Mouse (Mus musculus): ENCODE measurements around the gene Akr1b7.

- TF ChIP-seq MAZ (IDR thresholded peaks at IDR 0.05; ENCODE audit: low read depth, low read length) (no peak), POLR2A (IDR thresholded peaks at IDR 0.05; ENCODE audit: low read depth, low read length) (no peak), ZKSCAN1 (IDR thresholded peaks at IDR 0.05; ENCODE audit: borderline replicate concordance, low read depth, low read length) (no peak), CHD2 (IDR thresholded peaks at IDR 0.05; ENCODE audit: low read length) (no peak), CTCF (conservative IDR thresholded peaks at IDR 0.05 in 1 of 2, IDR thresholded peaks at IDR 0.05 in 1 of 2; ENCODE audit: low read depth in 2 of 2, low read length in 2 of 2) (no peak), E2F4 (IDR thresholded peaks at IDR 0.05; ENCODE audit: insufficient replicate concordance, low read depth, low read length) (no peak), ZC3H11A (IDR thresholded peaks at IDR 0.05; ENCODE audit: low read depth, low read length) (no peak), POLR2AphosphoS2 (IDR thresholded peaks at IDR 0.05; ENCODE audit: low read depth, low read length) (no peak), UBTF (IDR thresholded peaks at IDR 0.05; ENCODE audit: low read depth, low read length) (no peak), MAX (IDR thresholded peaks at IDR 0.05; ENCODE audit: low read length) (no peak), USF1 (IDR thresholded peaks at IDR 0.05; ENCODE audit: low read depth, low read length) (no peak), TBP (conservative IDR thresholded peaks at IDR 0.05; ENCODE audit: low read depth, low read length) (no peak), RAD21 (IDR thresholded peaks at IDR 0.05; ENCODE audit: low read depth, low read length) (no peak), BHLHE40 (IDR thresholded peaks at IDR 0.05; ENCODE audit: low read depth, low read length) (no peak)
Observed at GRCm38 (mm10) chr6:34395897-34396296, 16.2 kb upstream of the Akr1b7 start.

Measured in CH12.LX (cell line).